Mouse (Mus musculus) heart, adult 8-10 months (tissue): Measurements from ENCODE around the gene Map3k5. TPM values are rescaled to one million over a fixed set of nuclear protein-coding genes. Genes with fewer than 3 reads are reported as not detected.
"Not testable (repeated sequence)": the region's sequence is repeated elsewhere in the genome, so short reads cannot be mapped to it uniquely, and the experiment has no call there.

Source experiments
- DNase-seq: peaks from one replicate; pipeline ENCODE4 v3.0.0; 2022; ENCODE audit warnings: low spot score
- total RNA-seq, 4 experiments: library from RNA; stranded (reverse); gene quantifications; 2 replicates each; pipeline ENCODE4 v1.2.4; 2022

Gene Map3k5
- total RNA-seq, 4 experiments from 2014 or later = 39.6 to 45.7 (median 40.9) TPM

DNA sequence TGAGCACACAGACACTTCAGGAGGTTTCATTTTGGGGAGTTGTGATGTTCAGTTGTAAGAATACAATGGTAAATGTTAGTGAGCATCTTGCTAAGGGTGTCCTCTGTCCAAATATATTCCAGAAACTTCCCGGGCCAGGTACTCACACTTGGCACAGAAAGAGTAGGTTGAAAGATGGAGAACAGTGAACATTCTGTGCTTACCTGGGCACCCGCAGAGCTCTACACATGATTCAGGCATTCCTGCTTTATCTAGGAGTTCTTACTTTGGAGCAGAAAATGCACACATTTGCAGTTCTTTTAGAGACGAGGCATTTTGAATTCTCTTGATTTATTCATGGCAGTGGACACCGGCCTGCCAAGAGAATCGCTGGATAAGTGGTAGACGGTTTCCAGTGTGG, 32.3 kb downstream of the Map3k5 start:
- no peak for DNase-seq

DNA sequence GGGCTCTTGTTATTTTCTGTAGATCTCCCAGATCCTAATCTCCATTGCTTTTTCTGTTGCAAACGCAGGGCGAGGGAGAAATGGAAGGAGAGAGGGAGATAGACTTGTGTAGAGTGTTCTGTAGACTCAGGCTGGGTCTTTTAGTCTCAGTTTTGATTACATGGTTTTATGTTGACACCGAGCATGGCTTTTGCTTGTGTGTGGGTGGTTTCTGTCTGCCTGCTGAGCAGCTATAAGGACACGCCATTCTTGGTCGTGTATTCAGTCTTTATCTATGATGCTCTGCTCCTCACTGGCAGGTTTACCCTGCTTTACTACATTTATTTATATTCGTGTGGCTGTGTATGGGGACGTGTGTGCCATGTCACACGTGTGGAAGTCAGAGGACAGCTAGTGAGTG, 34.2 kb downstream of the Map3k5 start:
- no peak for DNase-seq

GRCm38 (mm10) chr10:19969831-19970460, 35.7 kb downstream of the Map3k5 start:
- no peak for DNase-seq

GRCm38 (mm10) chr10:19971491-19971890, 37.2 kb downstream of the Map3k5 start:
- not testable (repeated sequence) for DNase-seq

DNA sequence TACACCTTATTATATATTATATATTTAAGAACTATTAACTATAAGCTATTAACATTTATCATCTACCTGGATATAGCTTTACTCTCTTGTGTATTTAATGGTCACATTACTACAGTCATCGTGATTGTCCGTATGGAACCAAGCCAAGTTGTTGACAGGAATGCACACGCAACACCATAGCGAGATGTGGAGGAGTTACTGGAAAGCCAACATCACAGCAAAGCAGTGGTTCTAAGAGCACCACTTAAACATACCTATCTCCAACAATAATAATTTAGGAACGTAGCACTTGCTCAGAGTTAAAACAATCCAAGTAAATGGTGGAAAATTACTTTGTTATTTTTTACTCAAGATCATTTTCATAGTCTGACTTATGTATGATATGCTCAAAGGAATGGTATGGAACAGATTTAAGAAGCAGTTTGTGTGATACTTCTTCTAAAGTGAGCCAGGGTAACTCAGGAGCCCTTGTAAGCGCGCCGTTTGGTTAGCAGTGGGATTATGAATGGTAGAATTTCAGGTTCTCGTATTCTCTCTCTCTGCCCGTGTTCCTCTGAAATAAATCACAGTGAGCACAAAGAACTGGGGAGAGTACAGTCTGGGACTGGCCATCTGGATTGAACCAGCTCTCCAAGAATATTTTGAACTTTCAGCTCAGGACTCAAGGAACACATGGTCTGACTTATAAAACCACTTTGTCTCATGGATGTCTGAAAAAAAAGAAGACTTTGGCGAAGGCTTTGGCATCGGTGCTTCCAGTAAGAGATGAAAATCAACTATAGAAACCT, 39.2 kb downstream of the Map3k5 start:
- DNase-seq = no peak

- no peak for DNase-seq
These were observed 43.3 kb downstream of the Map3k5 start for GRCm38 (mm10) chr10:19977557-19977956.

DNA sequence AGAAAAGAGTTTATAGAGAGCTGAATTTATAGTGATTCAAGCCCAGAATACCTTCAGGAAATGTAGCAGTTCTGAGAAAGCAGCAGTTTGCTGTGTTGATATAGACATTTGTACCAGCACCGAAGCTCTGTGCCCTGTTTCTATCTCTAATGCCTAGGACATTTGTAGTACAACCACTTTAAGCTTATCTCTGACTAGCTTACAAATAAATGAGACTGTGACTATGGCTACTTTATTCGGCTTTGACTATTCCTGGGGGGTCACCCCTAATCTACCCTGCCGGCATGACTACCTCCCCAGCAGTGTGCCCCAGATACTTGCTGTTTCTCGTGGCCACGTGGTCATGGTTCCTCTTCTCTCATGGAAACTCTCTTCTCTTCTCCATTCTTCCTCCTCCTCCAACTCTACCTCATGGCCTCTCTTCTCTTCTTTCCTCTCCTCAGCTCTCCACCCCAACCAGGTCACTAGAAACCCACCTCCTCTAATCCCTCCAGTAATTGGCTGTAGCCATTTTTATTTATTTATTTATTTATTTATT, 44.5 kb downstream of the Map3k5 start:
- DNase-seq = no peak

- DNase-seq = no peak
These were observed 53.5 kb downstream of the Map3k5 start for GRCm38 (mm10) chr10:19987736-19988135.

DNA sequence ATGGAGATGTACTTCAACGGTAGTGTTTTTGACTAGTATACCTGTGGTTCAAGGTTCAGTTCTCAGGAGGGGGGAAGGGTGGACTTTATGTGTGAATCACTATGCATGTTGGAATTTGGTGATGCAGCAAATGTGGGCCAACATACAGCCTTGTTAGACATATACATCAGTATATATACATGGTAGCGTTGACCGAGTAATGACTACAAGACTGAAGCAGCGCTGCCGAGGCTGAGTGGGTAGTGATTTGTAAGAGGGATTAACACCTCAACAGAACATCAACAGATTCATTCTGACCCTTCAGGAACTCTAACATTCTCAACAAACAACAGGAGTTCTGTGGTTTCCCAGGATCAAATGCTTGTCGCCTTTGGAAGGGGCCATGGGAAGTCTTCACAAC, 55.7 kb downstream of the Map3k5 start:
- no peak for DNase-seq

- DNase-seq = no peak
These were observed 56.4 kb downstream of the Map3k5 start for GRCm38 (mm10) chr10:19990638-19991037.

GRCm38 (mm10) chr10:19991237-19991865, 57.1 kb downstream of the Map3k5 start:
- no peak for DNase-seq

- DNase-seq = no peak
These were observed 57.6 kb downstream of the Map3k5 start for GRCm38 (mm10) chr10:19991866-19992252.

DNA sequence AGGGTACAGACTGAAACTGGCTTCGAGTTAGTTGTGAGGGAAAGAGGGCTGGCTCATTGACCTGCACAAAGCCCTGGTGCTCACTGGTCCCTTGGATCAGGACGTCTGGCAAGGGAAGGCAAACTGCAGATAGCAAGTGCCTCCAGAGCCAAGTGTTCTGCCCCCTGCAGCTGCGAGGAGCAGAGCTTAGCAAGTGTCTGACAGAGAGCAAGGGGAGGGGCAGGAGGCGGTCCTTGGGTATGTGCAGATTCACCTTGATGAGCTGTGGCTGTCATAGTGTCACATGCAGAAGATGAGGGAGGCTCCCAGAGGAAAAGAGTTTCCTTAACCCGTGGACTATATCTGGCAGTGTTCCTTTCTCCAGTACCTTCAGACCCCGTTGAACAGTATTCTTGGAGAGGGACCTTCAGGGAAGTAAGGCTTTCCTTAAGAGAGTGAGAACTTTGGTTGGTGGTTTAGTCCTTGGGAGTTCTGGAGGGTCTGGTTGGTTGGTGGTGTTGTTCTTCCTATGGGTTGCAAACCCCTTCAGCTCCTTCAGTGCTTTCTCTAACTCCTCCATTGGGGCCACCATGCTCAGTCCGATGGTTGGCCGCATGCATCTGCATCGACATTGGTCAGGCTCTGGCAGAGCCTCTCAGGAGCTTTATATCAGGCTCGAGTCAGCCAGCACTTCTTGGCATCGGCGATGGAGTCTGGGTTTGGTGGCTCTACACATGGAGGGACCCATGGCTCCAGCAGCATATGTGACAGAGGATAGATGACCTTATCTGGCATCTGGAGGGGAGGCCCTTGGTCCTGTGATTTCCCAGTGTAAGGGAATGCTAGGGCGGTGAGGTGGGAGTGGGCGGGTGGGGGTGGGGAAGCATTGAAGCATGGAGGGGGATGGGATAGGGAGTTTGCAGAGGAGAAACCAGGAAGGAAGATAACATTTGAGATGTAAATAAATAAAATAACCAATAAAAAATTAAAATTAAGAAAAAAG, 60.5 kb downstream of the Map3k5 start:
- no peak for DNase-seq

DNA sequence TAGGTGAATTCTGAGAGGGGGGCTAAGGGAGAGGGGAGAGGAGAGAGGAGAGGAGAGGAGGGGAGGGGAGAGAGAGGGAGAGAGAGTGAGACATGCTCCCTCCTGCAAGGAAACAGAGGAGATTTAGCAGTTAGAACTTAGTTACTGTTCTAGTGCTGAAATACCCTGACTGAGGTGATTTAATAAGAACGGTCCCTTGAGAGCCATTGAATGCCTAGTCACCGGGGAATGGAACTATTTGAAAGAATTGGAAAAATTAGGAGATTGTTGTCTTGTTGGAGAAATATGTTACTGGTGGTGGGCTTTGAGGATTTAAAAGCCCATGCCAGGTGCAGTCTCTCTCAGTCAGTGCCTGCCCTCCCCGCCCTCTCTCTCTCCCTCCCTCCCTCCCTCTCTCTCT, 61.9 kb downstream of the Map3k5 start:
- no peak for DNase-seq

DNA sequence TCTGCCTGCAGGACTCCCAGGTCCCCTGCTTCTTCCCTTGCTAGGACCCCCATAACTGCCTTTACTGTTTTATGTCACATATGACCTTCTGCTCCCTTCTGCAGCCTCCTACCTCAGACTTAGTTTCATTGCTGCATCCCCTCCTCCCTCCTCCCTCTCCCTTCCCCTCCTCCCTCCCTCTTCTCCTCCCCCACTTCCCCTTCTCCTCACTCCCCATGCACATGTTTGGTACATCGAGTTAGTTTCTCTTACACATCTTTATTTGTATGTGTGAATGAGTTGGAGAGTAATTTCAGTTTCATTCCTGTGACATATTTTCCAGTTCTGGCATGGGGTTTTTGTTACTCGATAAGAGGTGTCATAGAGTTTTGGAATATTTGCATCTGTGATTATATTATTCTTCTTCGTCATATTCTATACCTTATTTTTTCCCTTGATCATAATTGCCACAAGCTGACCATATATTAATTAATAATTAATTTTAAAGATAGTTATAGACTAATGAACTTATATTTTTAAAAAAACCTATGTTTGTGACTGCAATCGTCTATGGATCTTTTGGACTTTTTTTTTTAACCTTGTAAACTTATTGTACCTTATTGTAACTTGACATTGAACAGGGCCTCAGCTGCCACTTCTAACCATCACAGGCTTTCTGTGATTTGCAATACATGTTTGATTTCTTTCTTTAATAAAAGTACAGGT, 65.6 kb downstream of the Map3k5 start:
- no peak for DNase-seq

DNA sequence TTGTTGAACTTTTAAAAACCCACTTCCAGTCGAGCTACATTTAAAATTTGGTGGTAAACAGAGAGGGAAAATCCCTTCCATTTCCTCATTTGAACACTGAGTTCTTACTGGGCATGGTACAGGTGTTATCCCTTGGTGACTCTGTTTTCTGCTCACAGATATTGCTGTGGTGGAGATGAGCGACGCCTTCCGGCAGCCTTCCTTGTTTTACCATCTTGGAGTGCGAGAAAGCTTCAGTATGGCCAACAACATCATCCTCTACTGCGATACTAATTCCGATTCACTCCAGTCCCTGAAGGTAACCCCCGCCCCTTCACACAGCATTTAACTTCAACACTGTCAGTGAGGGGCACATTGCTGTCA, 66.1 kb downstream of the Map3k5 start:
- DNase-seq = no peak

- DNase-seq = no peak
These were observed 67.7 kb downstream of the Map3k5 start for GRCm38 (mm10) chr10:20001990-20002389.

GRCm38 (mm10) chr10:20003006-20003405, 68.7 kb downstream of the Map3k5 start:
- no peak for DNase-seq

- no peak for DNase-seq
These were observed 70.5 kb downstream of the Map3k5 start for GRCm38 (mm10) chr10:20004786-20005185.

- DNase-seq = peak; percentile 57
These were observed 71.2 kb downstream of the Map3k5 start for GRCm38 (mm10) chr10:20005491-20005952.
